Mouse (Mus musculus) liver, embryonic 11.5 days (tissue): ENCODE measurements around the gene Cnr2. TPM values are rescaled to one million over a fixed set of nuclear protein-coding genes. Genes with fewer than 3 reads are reported as not detected.
A peak's percentile ranks its signal among the peaks of the same experiment; 100 is the strongest.

Source experiments
- ATAC-seq: fragments of 200-750 bp; cut with Nextera tagmentation; replicated peaks from 2 replicates; pipeline ENCODE4 v1.8.0; 2017; ENCODE audit warnings: moderate number of reproducible peaks, mild to moderate bottlenecking, moderate TSS enrichment, moderate library complexity; ENCODE audit not compliant: low FRiP score
- DNase-seq: peaks from one replicate; pipeline ENCODE4 v3.0.0-alpha.2; 2017; ENCODE audit warnings: low spot score
- H3K27ac ChIP-seq: fragments of 300-500 bp; sonication (generic); 2 replicates; pipeline ENCODE4 v1.5.1; 2014; ENCODE audit warnings: mild to moderate bottlenecking, low read depth, low read length, control low read depth
- H3K27me3 ChIP-seq: fragments of 300-500 bp; sonication (generic); replicated peaks from 2 replicates; pipeline ENCODE4 v1.6.1; 2014; ENCODE audit warnings: low read length, mixed read lengths; ENCODE audit not compliant: control insufficient read depth, insufficient read depth
- H3K36me3 ChIP-seq: fragments of 300-500 bp; sonication (generic); 2 replicates; pipeline ENCODE4 v1.6.1; 2014; ENCODE audit warnings: mild to moderate bottlenecking, low read length, moderate library complexity, mixed read lengths; ENCODE audit not compliant: control insufficient read depth, insufficient read depth
- H3K4me1 ChIP-seq: fragments of 300-500 bp; sonication (generic); replicated peaks from 2 replicates; pipeline ENCODE4 v1.6.1; 2014; ENCODE audit warnings: low read length, mixed read lengths; ENCODE audit not compliant: control insufficient read depth, insufficient read depth
- H3K4me2 ChIP-seq: fragments of 300-500 bp; sonication (generic); 2 replicates; pipeline ENCODE4 v1.6.1; 2014; ENCODE audit warnings: mild to moderate bottlenecking, control low read depth, moderate library complexity
- H3K4me3 ChIP-seq: fragments of 300-500 bp; sonication (generic); 2 replicates; pipeline ENCODE4 v1.5.1; 2014; ENCODE audit warnings: low read depth, low read length, control low read depth
- H3K9ac ChIP-seq: fragments of 300-500 bp; sonication (generic); 2 replicates; pipeline ENCODE4 v1.6.1; 2014; ENCODE audit warnings: low read depth, low read length, control low read depth
- H3K9me3 ChIP-seq: fragments of 300-500 bp; sonication (generic); 2 replicates; pipeline ENCODE4 v1.6.1; 2016; ENCODE audit warnings: low read length, inconsistent platforms, mixed read lengths; ENCODE audit not compliant: control insufficient read depth
- WGBS: fragments of 180-500 bp; shearing (Covaris S2); extraction: QIAGEN DNeasy Blood & Tissue Kit; methylation state at CpG from one replicate; pipeline ENCODE4 v1.1.7; 2014; 5-methylcytosine and 5-hydroxymethylcytosine counted together
- polyA plus RNA-seq: library from polyadenylated mRNA; unstranded; fragments of >200 nt; fragmentation: Nextera tagmentation; extraction: Ambion mirVana; gene quantifications from 2 replicates; pipeline ENCODE4 v1.2.1, GENCODE M21; 2014

The Cnr2 gene
- polyA plus RNA-seq, 1 experiment from 2014 or later, result 6.3 TPM

- DNase-seq (peak; percentile 91), ATAC-seq (peak; percentile 92)
- Histone ChIP-seq H3K36me3 (peaks cover 23% of the 10 kb centered on the region; the same call in 1 of the 2 replicates), H3K4me2 (peak within 1 kb of the TSS; percentile 99), H3K27me3 (no peaks in the 10 kb centered on the region), H3K9ac (peak within 1 kb of the TSS; percentile 77), H3K4me1 (peaks cover 20% of the 10 kb centered on the region), H3K27ac (peak within 1 kb of the TSS; percentile 78), H3K9me3 (no peaks in the 10 kb centered on the region), H3K4me3 (peak within 1 kb of the TSS; percentile 84)
- WGBS, result under 1% methylated on average over 56 of the region's 56 CpGs
These were observed 68.4 kb downstream of the Cnr2 start, which contains the start of gene Gale for GRCm38 (mm10) chr4:135963457-135964193. Gene Gale (plus strand): TSS chr4:135963727.

- Histone ChIP-seq H3K4me2 (peak overlapping the region; percentile 99), H3K4me3 (peak overlapping the region; percentile 84), H3K27me3 (no peaks in the 10 kb centered on the region), H3K9me3 (no peaks in the 10 kb centered on the region), H3K27ac (no peak overlapping the region), H3K9ac (peak overlapping the region; percentile 77), H3K36me3 (peaks cover 23% of the 10 kb centered on the region; the same call in 1 of the 2 replicates), H3K4me1 (peaks cover 20% of the 10 kb centered on the region)
- ATAC-seq (no peak), DNase-seq (no peak)
- 9% methylated on average over 12 of the region's 12 CpGs for WGBS
These were observed 69.2 kb downstream of the Cnr2 start for GRCm38 (mm10) chr4:135964426-135964825.

GRCm38 (mm10) chr4:135965113-135965512, 69.9 kb downstream of the Cnr2 start:
- H3K9ac ChIP-seq, result no peak overlapping the region

GRCm38 (mm10) chr4:135966283-135966682, 71.1 kb downstream of the Cnr2 start:
- Histone ChIP-seq H3K4me1 (peaks cover 23% of the 10 kb centered on the region), H3K4me2 (no peak overlapping the region), H3K9ac (0 out of 2 replicates have a peak overlapping the region, but pooled peaks have one; percentile 8), H3K9me3 (no peaks in the 10 kb centered on the region), H3K27me3 (no peaks in the 10 kb centered on the region), H3K36me3 (peaks cover 20% of the 10 kb centered on the region; the same call in 1 of the 2 replicates), H3K4me3 (no peak overlapping the region), H3K27ac (no peak overlapping the region)
- no peak for DNase-seq
- 91% methylated on average over 16 of the region's 16 CpGs for WGBS
- no peak for ATAC-seq

More at GRCm38 (mm10) chr4:135965113-135965512, 69.9 kb downstream of the Cnr2 start:
- 83% methylated on average over 9 of the region's 9 CpGs for WGBS
- H3K36me3 ChIP-seq, result peaks cover 22% of the 10 kb centered on the region; the same call in 1 of the 2 replicates
- H3K4me1 ChIP-seq, result peaks cover 20% of the 10 kb centered on the region
- ATAC-seq (no peak), DNase-seq (no peak)
- H3K27me3 ChIP-seq, result no peaks in the 10 kb centered on the region
- peak overlapping the region; percentile 99 for H3K4me2 ChIP-seq
- no peak overlapping the region; the same call in 1 of the 2 replicates for H3K4me3 ChIP-seq
- no peak overlapping the region for H3K27ac ChIP-seq
- no peaks in the 10 kb centered on the region for H3K9me3 ChIP-seq

GRCm38 (mm10) chr4:135967086-135967760, 72.0 kb downstream of the Cnr2 start:
- ATAC-seq (no peak), DNase-seq (no peak)
- peaks cover 29% of the 10 kb centered on the region for H3K4me1 ChIP-seq
- no peaks in the 10 kb centered on the region for H3K27me3 ChIP-seq
- H3K4me3 ChIP-seq, result no peak overlapping the region
- H3K36me3 ChIP-seq, result peaks cover 17% of the 10 kb centered on the region; the same call in 1 of the 2 replicates
- no peaks in the 10 kb centered on the region for H3K9me3 ChIP-seq
- no peak overlapping the region for H3K27ac ChIP-seq
- 88% methylated on average over 18 of the region's 18 CpGs for WGBS
- no peak overlapping the region for H3K9ac ChIP-seq
- no peak overlapping the region for H3K4me2 ChIP-seq

- ATAC-seq, result no peak
- no peak overlapping the region for H3K4me3 ChIP-seq
- no peak overlapping the region for H3K4me2 ChIP-seq
- H3K36me3 ChIP-seq, result peaks cover 17% of the 10 kb centered on the region; the same call in 1 of the 2 replicates
- H3K9ac ChIP-seq, result no peak overlapping the region
- peaks cover 28% of the 10 kb centered on the region for H3K4me1 ChIP-seq
- no peaks in the 10 kb centered on the region for H3K27me3 ChIP-seq
- 76% methylated on average over 19 of the region's 19 CpGs for WGBS
- H3K27ac ChIP-seq, result no peak overlapping the region
- DNase-seq, result no peak
- no peaks in the 10 kb centered on the region for H3K9me3 ChIP-seq
These were observed 73.2 kb downstream of the Cnr2 start for GRCm38 (mm10) chr4:135968271-135968869.

- no peak overlapping the region for H3K27ac ChIP-seq
- H3K9ac ChIP-seq, result no peak overlapping the region
- H3K4me3 ChIP-seq, result no peak overlapping the region
- no peak overlapping the region for H3K4me2 ChIP-seq
- no peaks in the 10 kb centered on the region for H3K9me3 ChIP-seq
- H3K4me1 ChIP-seq, result peaks cover 27% of the 10 kb centered on the region
- 90% methylated on average over 13 of the region's 13 CpGs for WGBS
- ATAC-seq (no peak), DNase-seq (no peak)
- H3K36me3 ChIP-seq, result peaks cover 17% of the 10 kb centered on the region; the same call in 1 of the 2 replicates
- H3K27me3 ChIP-seq, result no peaks in the 10 kb centered on the region
These were observed 74.0 kb downstream of the Cnr2 start for GRCm38 (mm10) chr4:135969070-135969750.
